Mouse (Mus musculus) 3T3-L1 (cell line): Measurements from ENCODE around the gene Lyve1.
"Not testable (repeated sequence)": the region's sequence is repeated elsewhere in the genome, so short reads cannot be mapped to it uniquely, and the experiment has no call there.

Source experiments
- DNase-seq: peaks from one replicate; pipeline ENCODE4 v3.0.0-alpha.2; 2015; ENCODE audit warnings: low read depth, low spot score

Gene Lyve1

GRCm38 (mm10) chr7:110862751-110863289 is at the start of gene Lyve1:
Lyve1 (minus strand) TSS chr7:110863239.
- DNase-seq, result no peak

GRCm38 (mm10) chr7:110908209-110909144 is 45.4 kb upstream of the Lyve1 start:
- DNase-seq, result no peak

- DNase-seq, result no peak
Measured at GRCm38 (mm10) chr7:110906566-110906965, 43.5 kb upstream of the Lyve1 start.

- no peak for DNase-seq
Measured at GRCm38 (mm10) chr7:110903226-110903625, 40.2 kb upstream of the Lyve1 start.

- no peak for DNase-seq
Measured at GRCm38 (mm10) chr7:110897202-110897601, 34.2 kb upstream of the Lyve1 start.

- DNase-seq, result no peak
Measured at GRCm38 (mm10) chr7:110896453-110896852, 33.4 kb upstream of the Lyve1 start.

GRCm38 (mm10) chr7:110895772-110896171 is 32.7 kb upstream of the Lyve1 start:
- DNase-seq, result not testable (repeated sequence)

GRCm38 (mm10) chr7:110894673-110895072 is 31.6 kb upstream of the Lyve1 start:
- DNase-seq, result no peak

GRCm38 (mm10) chr7:110893943-110894610 is 31.0 kb upstream of the Lyve1 start:
- DNase-seq, result no peak

- no peak for DNase-seq
Measured at GRCm38 (mm10) chr7:110891501-110891986, 28.5 kb upstream of the Lyve1 start.

GRCm38 (mm10) chr7:110881746-110882333 is 18.8 kb upstream of the Lyve1 start:
- DNase-seq, result peak; percentile 4

GRCm38 (mm10) chr7:110878028-110878427 is 15.0 kb upstream of the Lyve1 start:
- no peak for DNase-seq

GRCm38 (mm10) chr7:110876965-110877364 is 13.9 kb upstream of the Lyve1 start:
- no peak for DNase-seq

GRCm38 (mm10) chr7:110868807-110869206 is 5.8 kb upstream of the Lyve1 start:
- no peak for DNase-seq

GRCm38 (mm10) chr7:110867116-110867515 is 4.1 kb upstream of the Lyve1 start:
- no peak for DNase-seq

- DNase-seq, result no peak
Measured at GRCm38 (mm10) chr7:110866021-110866420, 3.0 kb upstream of the Lyve1 start.

- no peak for DNase-seq
Measured at GRCm38 (mm10) chr7:110865570-110865969, 2.5 kb upstream of the Lyve1 start.

GRCm38 (mm10) chr7:110865038-110865437 is 2.0 kb upstream of the Lyve1 start:
- DNase-seq, result no peak

- no peak for DNase-seq
Measured at GRCm38 (mm10) chr7:110860129-110860528, 2.9 kb downstream of the Lyve1 start.

- no peak for DNase-seq
Measured at GRCm38 (mm10) chr7:110855604-110856003, 7.4 kb downstream of the Lyve1 start.

- DNase-seq, result no peak
Measured at GRCm38 (mm10) chr7:110854927-110855546, 8.0 kb downstream of the Lyve1 start.
